Mouse (Mus musculus) heart, embryonic 15.5 days (tissue): ENCODE measurements around the gene Enc1. TPM values are rescaled to one million over a fixed set of nuclear protein-coding genes. Genes with fewer than 3 reads are reported as not detected.

Experiments used
- ATAC-seq: fragments of 200-750 bp; cut with Nextera tagmentation; replicated peaks from 2 replicates; pipeline ENCODE4 v1.8.0; 2017; ENCODE audit warnings: low read depth, moderate TSS enrichment; ENCODE audit not compliant: insufficient number of reproducible peaks, insufficient read depth, low FRiP score
- H3K27ac ChIP-seq: fragments of 300-500 bp; sonication (generic); 2 replicates; pipeline ENCODE4 v1.5.1; 2015; ENCODE audit warnings: mild to moderate bottlenecking, inconsistent platforms
- H3K27me3 ChIP-seq: fragments of 300-500 bp; sonication (generic); 2 replicates; pipeline ENCODE4 v1.6.1; 2015; ENCODE audit warnings: inconsistent platforms
- H3K36me3 ChIP-seq: fragments of 300-500 bp; sonication (generic); 2 replicates; pipeline ENCODE4 v1.6.1; 2015; ENCODE audit warnings: mild to moderate bottlenecking, inconsistent platforms
- H3K4me1 ChIP-seq: fragments of 300-500 bp; sonication (generic); replicated peaks from 2 replicates; pipeline ENCODE4 v1.6.1; 2015; ENCODE audit warnings: inconsistent platforms
- H3K4me2 ChIP-seq: fragments of 300-500 bp; sonication (generic); 2 replicates; pipeline ENCODE4 v1.6.1; 2015; ENCODE audit warnings: inconsistent platforms, mild to moderate bottlenecking, moderate library complexity
- H3K4me3 ChIP-seq: fragments of 300-500 bp; sonication (generic); 2 replicates; pipeline ENCODE4 v1.5.1; 2015; ENCODE audit warnings: mild to moderate bottlenecking, inconsistent platforms
- H3K9ac ChIP-seq: fragments of 300-500 bp; sonication (generic); 2 replicates; pipeline ENCODE4 v1.6.1; 2015; ENCODE audit warnings: mild to moderate bottlenecking, inconsistent platforms
- H3K9me3 ChIP-seq: fragments of 300-500 bp; sonication (generic); replicated peaks from 2 replicates; pipeline ENCODE4 v1.6.1; 2016; ENCODE audit warnings: inconsistent platforms
- WGBS: fragments of 180-500 bp; shearing (Covaris S2); methylation state at CpG from one replicate; pipeline ENCODE4 v1.1.7; 2015; ENCODE audit warnings: mixed read lengths; 5-methylcytosine and 5-hydroxymethylcytosine counted together
- polyA plus RNA-seq: library from polyadenylated mRNA; unstranded; fragments of >200 nt; fragmentation: Nextera tagmentation; extraction: Ambion mirVana; gene quantifications from 2 replicates; pipeline ENCODE4 v1.2.1, GENCODE M21; 2015

Enc1 gene
- polyA plus RNA-seq, 1 experiment from 2014 or later, result 4.0 TPM

GRCm38 (mm10) chr13:97295853-97296219 lies 54.9 kb downstream of the Enc1 start:
- Histone ChIP-seq H3K4me1 (peaks cover 5% of the 10 kb centered on the region), H3K9me3 (no peaks in the 10 kb centered on the region), H3K4me3 (no peak overlapping the region), H3K9ac (no peak overlapping the region), H3K27ac (peak overlapping the region; percentile 78), H3K4me2 (peak overlapping the region; percentile 7; the same call in 1 of the 2 replicates), H3K27me3 (no peaks in the 10 kb centered on the region), H3K36me3 (no peaks in the 10 kb centered on the region)
- WGBS, result 52% methylated on average over 11 of the region's 11 CpGs
- ATAC-seq, result 0 out of 2 replicates have a peak, but pooled peaks have one; percentile 5

DNA sequence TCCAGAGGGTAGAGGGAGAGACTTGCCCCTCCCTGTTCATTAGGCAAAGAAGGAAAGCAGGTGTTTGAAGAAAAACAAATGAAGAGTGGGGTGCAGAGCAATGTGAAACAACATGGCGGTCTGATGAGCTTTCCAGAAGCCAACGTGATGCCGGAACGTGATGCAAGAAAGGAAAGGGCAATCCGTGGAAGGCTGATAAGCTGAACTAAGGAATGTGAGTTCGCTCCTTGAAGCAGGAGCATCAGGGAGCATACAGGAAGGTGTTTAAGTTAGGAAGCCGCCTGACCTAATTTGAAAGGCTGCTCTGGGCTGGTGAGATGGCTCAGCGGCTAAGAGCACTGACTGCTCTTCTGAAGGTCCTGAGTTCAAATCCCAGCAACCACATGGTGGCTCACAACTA lies 55.4 kb downstream of the Enc1 start:
- ATAC-seq, result no peak
- Histone ChIP-seq H3K4me1 (peaks cover 5% of the 10 kb centered on the region), H3K4me2 (no peak overlapping the region), H3K27me3 (no peaks in the 10 kb centered on the region), H3K36me3 (no peaks in the 10 kb centered on the region), H3K9me3 (no peaks in the 10 kb centered on the region), H3K27ac (no peak overlapping the region; the same call in 1 of the 2 replicates), H3K4me3 (no peak overlapping the region), H3K9ac (no peak overlapping the region)
- WGBS, result 65% methylated on average over 8 of the region's 8 CpGs

DNA sequence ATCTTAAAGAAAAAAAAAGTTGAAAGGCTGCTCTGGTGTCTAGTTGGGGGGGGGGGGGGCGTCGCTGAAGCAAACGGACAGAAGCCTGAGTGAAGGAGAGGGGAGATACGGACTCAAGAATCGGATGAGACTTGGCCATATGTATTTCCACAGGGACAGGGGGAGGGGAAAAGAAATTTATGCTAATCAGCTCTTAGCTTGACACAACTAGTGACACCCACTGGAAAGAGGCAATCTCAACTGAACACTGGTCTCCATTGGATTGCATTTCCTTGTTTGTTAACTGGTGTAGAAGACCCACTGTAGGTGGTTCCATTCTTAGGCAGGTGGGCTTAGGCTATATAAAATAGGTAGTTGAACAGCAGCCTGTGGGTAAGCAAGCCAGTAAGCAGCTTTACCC lies 55.9 kb downstream of the Enc1 start:
- 90% methylated on average over 5 of the region's 5 CpGs for WGBS
- Histone ChIP-seq H3K9me3 (no peaks in the 10 kb centered on the region), H3K4me3 (no peak overlapping the region), H3K4me1 (peaks cover 5% of the 10 kb centered on the region), H3K27me3 (no peaks in the 10 kb centered on the region), H3K27ac (no peak overlapping the region), H3K36me3 (no peaks in the 10 kb centered on the region), H3K9ac (no peak overlapping the region), H3K4me2 (no peak overlapping the region)
- no peak for ATAC-seq

GRCm38 (mm10) chr13:97297418-97298050 lies 56.6 kb downstream of the Enc1 start:
- no peak overlapping the region for H3K9ac ChIP-seq
- peaks cover 5% of the 10 kb centered on the region for H3K4me1 ChIP-seq
- WGBS, result 77% methylated on average over 14 of the region's 14 CpGs
- H3K9me3 ChIP-seq, result no peaks in the 10 kb centered on the region
- no peak for ATAC-seq
- H3K4me2 ChIP-seq, result no peak overlapping the region
- no peaks in the 10 kb centered on the region for H3K36me3 ChIP-seq
- no peak overlapping the region for H3K4me3 ChIP-seq
- 0 out of 2 replicates have a peak overlapping the region, but pooled peaks have one; percentile 34 for H3K27ac ChIP-seq
- H3K27me3 ChIP-seq, result no peaks in the 10 kb centered on the region

DNA sequence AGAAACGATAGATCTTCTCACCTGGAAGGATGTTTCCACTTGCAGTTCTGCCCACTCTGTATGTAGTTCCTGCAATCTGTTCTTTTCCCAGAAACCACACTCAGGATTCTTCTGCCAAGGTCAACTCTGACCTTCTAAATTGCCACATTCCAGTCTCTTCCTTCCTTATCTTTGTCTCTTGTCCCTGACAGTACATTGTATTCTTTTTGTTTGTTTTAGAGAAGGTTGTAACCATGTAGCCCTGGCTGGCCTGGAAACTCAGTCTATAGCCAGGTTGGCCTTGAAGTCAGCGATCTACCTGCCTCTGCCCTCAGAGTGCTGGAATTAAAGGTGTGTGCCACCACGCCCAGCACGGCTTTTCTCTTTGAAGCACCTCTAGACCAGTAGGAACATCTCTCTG lies 58.0 kb downstream of the Enc1 start:
- Histone ChIP-seq H3K27me3 (no peaks in the 10 kb centered on the region), H3K4me1 (peaks cover 5% of the 10 kb centered on the region), H3K36me3 (no peaks in the 10 kb centered on the region), H3K27ac (no peak overlapping the region), H3K4me3 (no peak overlapping the region), H3K9me3 (no peaks in the 10 kb centered on the region), H3K9ac (no peak overlapping the region), H3K4me2 (no peak overlapping the region)
- 85% methylated on average over 4 of the region's 4 CpGs for WGBS
- ATAC-seq, result no peak

GRCm38 (mm10) chr13:97299877-97300873 lies 59.3 kb downstream of the Enc1 start:
- WGBS, result 81% methylated on average over 12 of the region's 12 CpGs
- no peak overlapping the region for H3K9ac ChIP-seq
- H3K4me1 ChIP-seq, result peaks cover 5% of the 10 kb centered on the region
- H3K27ac ChIP-seq, result no peak overlapping the region
- H3K4me2 ChIP-seq, result no peak overlapping the region
- no peaks in the 10 kb centered on the region for H3K9me3 ChIP-seq
- H3K4me3 ChIP-seq, result no peak overlapping the region
- H3K36me3 ChIP-seq, result no peaks in the 10 kb centered on the region
- H3K27me3 ChIP-seq, result no peaks in the 10 kb centered on the region
- ATAC-seq, result no peak

Other genes with a start within 250 kb of the Enc1 start
- gene 1700029F12Rik, start 206.7 kb upstream of the Enc1 start, polyA plus RNA-seq, result not detected in 2 replicates
- 3.2 and 3.4 TPM in 2 replicates for gene Fam169a, start 173.8 kb upstream of the Enc1 start, polyA plus RNA-seq
- gene Gm6169, start 141.9 kb upstream of the Enc1 start, polyA plus RNA-seq, result 1.9 and 2.2 TPM in 2 replicates
- 27.1 and 29.5 TPM in 2 replicates for gene Gfm2, start 103.2 kb upstream of the Enc1 start, polyA plus RNA-seq
- gene Nsa2, start 103.2 kb upstream of the Enc1 start, polyA plus RNA-seq, result 37.0 and 42.0 TPM in 2 replicates
- gene Hexb, start 42.7 kb upstream of the Enc1 start, polyA plus RNA-seq, result 35.1 and 46.6 TPM in 2 replicates